Mouse (Mus musculus) embryonic fibroblast, embryonic 13.5 days (primary cell): ENCODE measurements around the gene Me3.

Source experiments
- CTCF ChIP-seq: IDR thresholded peaks from 2 replicates; pipeline ENCODE4 v1.5.1; 2011; ENCODE audit warnings: mild to moderate bottlenecking, control low read depth, low read length, moderate library complexity, borderline replicate concordance; ENCODE audit not compliant: insufficient read depth
- POLR2A ChIP-seq: IDR thresholded peaks from 2 replicates; pipeline ENCODE4 v1.6.1; 2011; ENCODE audit warnings: low read depth, mild to moderate bottlenecking, control low read depth, low read length, moderate library complexity

GRCm38 (mm10) chr7:89679621-89680140 lies 47.5 kb downstream of the Me3 start:
- TF ChIP-seq CTCF (no peak), POLR2A (no peak)
